Mouse (Mus musculus) lung, embryonic 15.5 days (tissue): Measurements from ENCODE around the gene Defb43. TPM values are rescaled to one million over a fixed set of nuclear protein-coding genes. Genes with fewer than 3 reads are reported as not detected.

Experiments
- ATAC-seq: fragments of 200-750 bp; cut with Nextera tagmentation; 2 replicates; pipeline ENCODE4 v1.8.0; 2017; ENCODE audit warnings: moderate number of reproducible peaks, borderline replicate concordance; ENCODE audit not compliant: low FRiP score, low TSS enrichment; ENCODE audit errors: extremely low read depth
- H3K27ac ChIP-seq: fragments of 300-500 bp; sonication (generic); 2 replicates; pipeline ENCODE4 v1.5.1; 2015; ENCODE audit warnings: moderate library complexity, mild to moderate bottlenecking, inconsistent platforms
- H3K27me3 ChIP-seq: fragments of 300-500 bp; sonication (generic); 2 replicates; pipeline ENCODE4 v1.6.1; 2015; ENCODE audit warnings: inconsistent platforms
- H3K36me3 ChIP-seq: fragments of 300-500 bp; sonication (generic); 2 replicates; pipeline ENCODE4 v1.6.1; 2015; ENCODE audit warnings: inconsistent platforms
- H3K4me1 ChIP-seq: fragments of 300-500 bp; sonication (generic); 2 replicates; pipeline ENCODE4 v1.6.1; 2015; ENCODE audit warnings: inconsistent platforms
- H3K4me2 ChIP-seq: fragments of 300-500 bp; sonication (generic); 2 replicates; pipeline ENCODE4 v1.6.1; 2015; ENCODE audit warnings: inconsistent platforms, mild to moderate bottlenecking, moderate library complexity
- H3K4me3 ChIP-seq: fragments of 300-500 bp; sonication (generic); 2 replicates; pipeline ENCODE4 v1.5.1; 2015; ENCODE audit warnings: mild to moderate bottlenecking, inconsistent platforms
- H3K9ac ChIP-seq: fragments of 300-500 bp; sonication (generic); 2 replicates; pipeline ENCODE4 v1.6.1; 2015; ENCODE audit warnings: inconsistent platforms
- H3K9me3 ChIP-seq: fragments of 300-500 bp; sonication (generic); 2 replicates; pipeline ENCODE4 v1.6.1; 2016; ENCODE audit warnings: inconsistent platforms
- WGBS: fragments of 180-500 bp; shearing (Covaris S2); methylation state at CpG from one replicate; pipeline ENCODE4 v1.1.7; 2015; 5-methylcytosine and 5-hydroxymethylcytosine counted together
- polyA plus RNA-seq: library from polyadenylated mRNA; unstranded; fragments of >200 nt; fragmentation: Nextera tagmentation; extraction: Ambion mirVana; gene quantifications from 2 replicates; pipeline ENCODE4 v1.2.1, GENCODE M21; 2015

Gene Defb43
- polyA plus RNA-seq = not detected in 2 replicates

DNA sequence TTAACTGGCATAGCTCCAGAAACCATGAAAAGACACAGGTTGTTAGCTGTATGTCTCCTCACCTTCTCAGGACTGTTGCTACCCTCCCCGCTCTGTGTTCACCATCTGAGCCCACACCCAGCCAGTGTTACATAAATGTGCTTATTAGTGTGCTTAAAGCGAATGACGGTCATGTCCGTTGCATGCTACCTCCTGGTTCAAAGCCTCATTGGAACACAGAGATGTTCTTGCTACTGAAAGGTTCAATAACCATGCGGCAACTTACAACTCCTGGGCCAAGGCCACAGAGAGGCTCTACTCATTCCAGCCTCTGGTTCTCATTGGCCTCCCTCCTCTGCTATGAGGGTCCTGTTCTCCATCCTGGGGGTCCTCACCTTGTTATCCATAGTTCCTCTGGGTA, at the start of gene Defb43:
TSS of gene Defb43 (plus strand) at position 301 of the 400 bp plus-strand sequence.
- H3K4me2 ChIP-seq = no peak within 1 kb of the TSS
- no peak within 1 kb of the TSS for H3K9ac ChIP-seq
- H3K36me3 ChIP-seq = no peaks in the 10 kb centered on the region
- WGBS = 86% methylated on average over 5 of the region's 5 CpGs
- H3K4me3 ChIP-seq = no peak within 1 kb of the TSS
- ATAC-seq = no peak
- no peaks in the 10 kb centered on the region for H3K27me3 ChIP-seq
- H3K27ac ChIP-seq = no peak within 1 kb of the TSS
- H3K4me1 ChIP-seq = no peaks in the 10 kb centered on the region
- H3K9me3 ChIP-seq = no peaks in the 10 kb centered on the region

DNA sequence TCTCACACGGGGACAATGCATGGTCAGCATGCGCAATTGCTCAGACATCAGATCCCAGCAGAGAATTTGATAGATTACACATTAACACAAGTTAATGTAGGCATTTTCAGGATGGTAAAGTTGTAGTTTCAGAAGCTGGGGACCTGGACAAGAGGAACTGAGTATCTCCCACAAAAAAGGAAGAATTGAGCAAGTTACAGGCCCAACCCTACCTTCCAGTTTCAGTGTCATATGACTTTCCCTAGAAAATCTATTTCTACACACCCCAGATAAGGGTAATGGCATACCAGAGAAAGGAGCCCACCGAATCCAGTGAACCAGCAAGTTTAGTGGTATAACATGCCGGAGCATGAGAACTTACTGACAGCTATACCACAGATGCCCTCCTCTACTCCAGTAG, 47.9 kb upstream of the Defb43 start:
- WGBS = 76% methylated on average over 4 of the region's 4 CpGs
- Histone ChIP-seq H3K4me3 (no peak overlapping the region), H3K9me3 (no peaks in the 10 kb centered on the region), H3K4me1 (0 out of 2 replicates have a peak, but pooled peaks cover 4% of the 10 kb centered on the region), H3K27me3 (no peaks in the 10 kb centered on the region), H3K36me3 (peaks cover 3% of the 10 kb centered on the region; the same call in 1 of the 2 replicates), H3K9ac (no peak overlapping the region), H3K4me2 (no peak overlapping the region), H3K27ac (no peak overlapping the region)
- ATAC-seq = no peak

DNA sequence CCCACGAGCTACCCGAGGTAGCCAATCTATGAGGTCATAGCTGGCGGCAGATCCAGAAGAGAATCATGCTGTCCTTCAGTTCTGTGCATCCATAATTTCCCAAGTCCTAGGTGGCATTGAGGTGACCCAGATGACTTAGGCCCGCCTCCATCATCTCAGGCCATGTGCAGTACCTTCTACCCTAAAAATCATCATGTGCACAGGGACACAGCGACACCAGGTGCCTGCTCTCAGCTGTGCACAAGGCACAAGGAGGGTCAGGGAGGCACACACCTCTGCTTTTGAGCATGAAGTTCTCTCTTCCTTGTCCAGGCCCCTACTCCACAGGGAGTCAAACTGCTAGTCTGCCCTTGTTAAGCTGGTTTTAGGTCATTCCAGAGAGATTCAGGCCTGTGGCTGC, 46.2 kb upstream of the Defb43 start:
- Histone ChIP-seq H3K27ac (no peak overlapping the region), H3K4me2 (peak overlapping the region; percentile 49; the same call in 1 of the 2 replicates), H3K4me3 (no peak overlapping the region), H3K36me3 (no peaks in the 10 kb centered on the region), H3K27me3 (no peaks in the 10 kb centered on the region), H3K9ac (no peak overlapping the region), H3K9me3 (no peaks in the 10 kb centered on the region), H3K4me1 (0 out of 2 replicates have a peak, but pooled peaks cover 4% of the 10 kb centered on the region)
- WGBS = 86% methylated on average over 5 of the region's 5 CpGs
- no peak for ATAC-seq

DNA sequence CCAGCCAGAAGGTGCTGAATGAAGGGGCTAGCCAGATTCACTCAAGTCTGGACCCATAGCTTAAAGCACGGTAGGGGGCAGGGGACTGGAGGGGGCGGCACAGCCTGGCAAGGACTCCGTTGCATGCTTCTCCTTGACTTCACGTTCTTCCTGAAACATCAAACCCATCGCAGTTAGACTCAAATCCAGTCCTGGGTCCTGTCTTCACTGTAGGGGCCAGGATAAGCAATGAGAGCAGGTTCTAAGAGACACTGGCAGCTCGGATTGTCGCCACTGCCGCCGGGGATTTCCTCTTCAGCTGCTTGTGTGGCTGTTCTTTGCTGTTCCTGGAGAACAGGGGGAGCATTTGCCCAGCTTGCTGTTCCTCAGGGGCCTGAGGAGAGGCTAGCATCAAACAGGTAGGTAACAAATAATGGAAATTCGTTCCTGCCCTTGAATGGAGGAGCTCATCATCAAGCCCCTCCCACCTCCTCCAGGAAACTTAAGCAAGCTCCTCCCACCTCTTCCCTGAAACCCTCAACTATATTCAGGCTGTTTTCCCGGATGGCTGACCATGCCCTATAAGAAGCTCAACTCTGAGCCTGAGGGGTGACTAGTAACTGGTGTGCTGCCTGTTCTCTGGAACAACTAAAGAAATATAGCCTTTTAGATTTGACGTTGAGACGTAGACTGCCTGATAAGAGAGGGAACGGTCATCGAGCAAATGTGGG, 45.6 kb upstream of the Defb43 start:
- Histone ChIP-seq H3K9me3 (no peaks in the 10 kb centered on the region), H3K27me3 (no peaks in the 10 kb centered on the region), H3K36me3 (no peaks in the 10 kb centered on the region), H3K9ac (no peak overlapping the region), H3K4me2 (peak overlapping the region; percentile 49), H3K4me3 (peak overlapping the region; percentile 26), H3K27ac (no peak overlapping the region), H3K4me1 (0 out of 2 replicates have a peak, but pooled peaks cover 4% of the 10 kb centered on the region)
- 18% methylated on average over 15 of the region's 15 CpGs for WGBS
- ATAC-seq = no peak

DNA sequence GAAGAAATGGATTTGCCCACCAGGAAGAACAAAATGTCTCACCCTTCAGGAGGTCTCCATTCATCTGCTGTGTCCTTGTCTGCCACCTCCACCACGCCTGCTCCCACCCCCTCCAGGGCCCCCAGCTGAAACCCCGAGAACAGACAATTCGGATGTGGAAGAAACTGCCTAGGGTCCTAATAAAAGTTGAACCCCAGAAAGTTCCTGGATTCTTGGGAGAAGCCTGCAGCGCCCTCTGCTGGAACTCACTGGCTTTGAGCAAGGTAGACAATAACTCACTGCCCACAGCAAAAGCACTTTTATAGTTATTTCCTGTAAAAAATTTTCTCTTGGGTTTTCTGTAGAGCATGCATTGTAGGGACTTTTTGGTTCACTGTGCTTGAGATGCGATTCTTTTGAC, 36.5 kb upstream of the Defb43 start:
- H3K9me3 ChIP-seq = no peaks in the 10 kb centered on the region
- H3K27me3 ChIP-seq = no peaks in the 10 kb centered on the region
- no peak overlapping the region for H3K4me3 ChIP-seq
- no peak overlapping the region for H3K4me2 ChIP-seq
- no peaks in the 10 kb centered on the region for H3K36me3 ChIP-seq
- H3K4me1 ChIP-seq = no peaks in the 10 kb centered on the region
- H3K9ac ChIP-seq = no peak overlapping the region
- WGBS = 12% methylated on average over 5 of the region's 5 CpGs
- no peak for ATAC-seq
- no peak overlapping the region for H3K27ac ChIP-seq

DNA sequence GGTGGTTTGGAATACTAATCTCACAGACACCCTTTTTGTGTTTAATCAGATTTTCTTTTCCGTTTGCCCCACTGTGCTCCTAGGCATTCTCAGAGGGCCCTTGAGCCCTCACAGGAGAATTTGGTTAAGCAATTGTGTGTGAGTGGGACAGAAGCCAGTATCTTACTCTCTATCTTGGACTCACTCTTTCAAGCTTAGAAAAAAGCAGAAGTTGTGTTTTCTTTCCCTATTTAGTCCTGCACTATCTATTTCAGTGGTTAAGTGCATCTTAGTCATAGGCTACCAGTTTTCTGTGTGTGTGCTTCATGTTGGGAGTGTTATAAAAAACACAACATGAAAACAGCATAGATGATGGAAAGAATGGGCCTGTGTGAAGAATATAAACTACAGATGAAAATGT, 31.8 kb upstream of the Defb43 start:
- Histone ChIP-seq H3K4me1 (no peaks in the 10 kb centered on the region), H3K36me3 (no peaks in the 10 kb centered on the region), H3K27me3 (no peaks in the 10 kb centered on the region), H3K4me2 (no peak overlapping the region), H3K27ac (no peak overlapping the region), H3K9me3 (no peaks in the 10 kb centered on the region), H3K4me3 (no peak overlapping the region), H3K9ac (no peak overlapping the region)
- ATAC-seq = no peak
- WGBS = 76% methylated on average over 1 of the region's 1 CpGs

DNA sequence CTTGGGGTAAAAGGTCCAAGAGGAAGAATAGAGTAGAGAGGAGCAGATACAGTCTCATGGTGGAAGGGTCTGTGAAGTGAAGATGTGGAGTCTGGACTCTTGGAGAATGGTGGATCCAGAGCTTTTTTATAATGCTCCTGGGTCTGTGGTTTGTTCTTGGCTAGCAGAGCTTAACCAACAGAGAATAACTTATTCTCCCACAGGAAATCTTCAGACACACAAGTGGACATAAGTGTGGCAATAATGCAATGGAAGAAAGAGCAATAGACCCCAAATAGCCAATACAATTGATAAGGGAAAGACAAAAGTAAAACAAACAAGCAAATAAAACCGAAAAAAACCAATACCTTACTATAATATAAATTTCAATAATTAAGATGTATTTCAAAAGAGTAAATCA, 27.2 kb upstream of the Defb43 start, which contains the start of gene Defb48:
TSS of gene Defb48 (minus strand) at position 101 of the 400 bp plus-strand sequence.
- no peak for ATAC-seq
- H3K27me3 ChIP-seq = no peaks in the 10 kb centered on the region
- no peak within 1 kb of the TSS for H3K4me3 ChIP-seq
- no peaks in the 10 kb centered on the region for H3K4me1 ChIP-seq
- no peaks in the 10 kb centered on the region for H3K9me3 ChIP-seq
- H3K36me3 ChIP-seq = no peaks in the 10 kb centered on the region
- H3K4me2 ChIP-seq = no peak within 1 kb of the TSS
- H3K9ac ChIP-seq = no peak within 1 kb of the TSS
- no peak within 1 kb of the TSS for H3K27ac ChIP-seq
- WGBS = 50% methylated on average over 1 of the region's 1 CpGs

DNA sequence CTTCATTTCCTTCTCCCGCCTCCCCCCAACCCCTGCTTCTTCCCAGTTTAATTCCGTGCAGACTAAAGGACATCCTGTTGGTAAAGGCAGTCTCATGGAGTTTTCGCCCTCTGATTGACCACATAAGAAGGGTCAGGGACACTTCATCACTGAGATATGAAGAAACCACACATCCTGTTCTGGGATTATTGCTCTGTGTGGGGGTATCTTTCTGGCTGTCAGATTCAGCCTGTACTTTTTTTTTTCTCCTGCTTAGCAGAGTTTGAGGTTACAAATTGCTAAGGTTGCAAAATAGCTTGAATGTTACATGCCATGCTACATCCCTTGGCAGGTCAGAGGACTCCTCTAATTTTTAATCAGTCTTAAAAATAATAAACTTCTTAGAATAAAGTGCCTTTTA, 20.3 kb upstream of the Defb43 start:
- H3K4me1 ChIP-seq = no peaks in the 10 kb centered on the region
- no peaks in the 10 kb centered on the region for H3K27me3 ChIP-seq
- no peak overlapping the region for H3K27ac ChIP-seq
- ATAC-seq = no peak
- H3K4me2 ChIP-seq = no peak overlapping the region
- no peaks in the 10 kb centered on the region for H3K36me3 ChIP-seq
- no peak overlapping the region for H3K9ac ChIP-seq
- no peaks in the 10 kb centered on the region for H3K9me3 ChIP-seq
- 39% methylated on average over 3 of the region's 3 CpGs for WGBS
- H3K4me3 ChIP-seq = no peak overlapping the region

DNA sequence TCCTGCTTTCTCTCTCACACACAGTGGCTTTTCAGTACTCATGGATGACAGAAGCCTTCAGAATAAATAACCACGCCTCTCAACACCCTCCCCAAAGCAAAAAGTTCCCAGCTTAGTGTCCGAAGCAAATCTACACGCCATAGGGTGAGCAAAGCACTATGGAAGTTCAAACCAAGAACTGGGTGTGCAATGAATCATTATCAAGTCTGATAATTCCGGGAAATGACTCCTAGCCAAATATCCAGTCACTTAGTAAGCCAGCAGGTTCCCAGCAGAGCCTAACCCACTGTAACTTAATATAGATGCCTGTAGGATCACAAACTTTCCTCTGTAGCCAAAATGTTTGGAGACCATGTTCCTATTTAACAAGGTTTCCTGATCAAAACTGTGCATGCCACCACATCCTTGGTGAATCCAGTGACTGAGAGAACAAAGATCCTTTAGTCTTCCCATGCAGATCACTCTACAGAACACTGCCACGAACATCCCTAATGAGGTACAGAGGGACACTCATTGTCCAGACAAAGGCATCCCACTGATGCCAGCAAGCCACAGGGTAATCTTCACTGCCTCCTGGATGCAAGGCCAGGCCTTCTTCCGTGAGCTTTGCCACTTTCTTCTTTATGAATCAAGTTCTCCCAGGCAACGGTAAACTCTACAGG, 19.6 kb upstream of the Defb43 start:
- no peaks in the 10 kb centered on the region for H3K27me3 ChIP-seq
- H3K4me3 ChIP-seq = no peak overlapping the region
- H3K36me3 ChIP-seq = no peaks in the 10 kb centered on the region
- ATAC-seq = no peak
- no peaks in the 10 kb centered on the region for H3K9me3 ChIP-seq
- no peak overlapping the region for H3K9ac ChIP-seq
- H3K27ac ChIP-seq = no peak overlapping the region
- no peak overlapping the region for H3K4me2 ChIP-seq
- no peaks in the 10 kb centered on the region for H3K4me1 ChIP-seq
- 63% methylated on average over 7 of the region's 7 CpGs for WGBS

DNA sequence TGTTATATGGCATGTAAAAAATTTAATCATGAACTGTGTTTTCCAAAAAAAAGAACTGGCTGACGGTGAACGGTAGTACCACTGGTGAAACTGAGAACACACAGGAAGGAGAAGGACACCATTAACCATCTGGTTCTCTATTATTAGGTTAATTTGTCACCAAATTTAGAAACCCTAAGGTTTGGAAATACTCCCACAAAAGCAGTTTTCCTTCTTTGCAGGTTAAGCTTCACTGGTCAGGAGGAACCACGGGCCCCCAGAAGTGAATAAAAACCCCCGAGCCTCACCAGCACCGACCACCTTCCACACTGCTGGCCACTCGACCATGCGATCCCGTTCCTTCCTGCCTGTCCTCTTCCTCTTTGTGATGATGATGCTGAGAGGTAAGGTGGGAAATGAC, 13.8 kb upstream of the Defb43 start, which contains the start of gene Defb47:
TSS of gene Defb47 (plus strand) at position 301 of the 400 bp plus-strand sequence.
- WGBS = 82% methylated on average over 8 of the region's 8 CpGs
- ATAC-seq = no peak

DNA sequence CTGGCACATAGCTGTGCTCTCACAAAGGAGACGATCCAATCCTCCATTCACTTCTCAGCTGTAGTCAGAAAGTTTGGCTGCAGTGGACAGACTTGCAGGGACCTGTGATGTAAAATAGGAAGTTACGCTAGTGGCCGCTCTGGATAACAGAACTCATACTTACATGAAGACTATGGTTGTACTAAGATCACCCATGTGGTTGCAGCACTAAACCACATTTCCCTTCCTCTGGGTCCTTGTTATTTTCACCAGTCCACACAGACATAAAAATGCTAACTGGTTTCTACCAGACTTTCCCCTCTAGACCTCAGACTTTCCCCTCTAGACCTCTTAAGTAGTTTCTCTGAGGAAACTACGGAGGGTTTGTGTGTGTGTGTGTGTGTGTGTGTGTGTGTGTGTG, 12.6 kb upstream of the Defb43 start:
- WGBS = 86% methylated on average over 4 of the region's 4 CpGs
- Histone ChIP-seq H3K9ac (no peak overlapping the region), H3K4me2 (no peak overlapping the region), H3K4me1 (no peaks in the 10 kb centered on the region), H3K4me3 (no peak overlapping the region), H3K27ac (no peak overlapping the region), H3K36me3 (no peaks in the 10 kb centered on the region), H3K27me3 (no peaks in the 10 kb centered on the region), H3K9me3 (no peaks in the 10 kb centered on the region)
- no peak for ATAC-seq

More for the DNA sequence above, 13.8 kb upstream of the Defb43 start, which contains the start of gene Defb47:
- H3K9ac ChIP-seq = no peak within 1 kb of the TSS
- no peak within 1 kb of the TSS for H3K4me2 ChIP-seq
- no peak within 1 kb of the TSS for H3K27ac ChIP-seq
- no peak within 1 kb of the TSS for H3K4me3 ChIP-seq
- H3K4me1 ChIP-seq = no peaks in the 10 kb centered on the region
- H3K9me3 ChIP-seq = no peaks in the 10 kb centered on the region
- no peaks in the 10 kb centered on the region for H3K36me3 ChIP-seq
- H3K27me3 ChIP-seq = no peaks in the 10 kb centered on the region

DNA sequence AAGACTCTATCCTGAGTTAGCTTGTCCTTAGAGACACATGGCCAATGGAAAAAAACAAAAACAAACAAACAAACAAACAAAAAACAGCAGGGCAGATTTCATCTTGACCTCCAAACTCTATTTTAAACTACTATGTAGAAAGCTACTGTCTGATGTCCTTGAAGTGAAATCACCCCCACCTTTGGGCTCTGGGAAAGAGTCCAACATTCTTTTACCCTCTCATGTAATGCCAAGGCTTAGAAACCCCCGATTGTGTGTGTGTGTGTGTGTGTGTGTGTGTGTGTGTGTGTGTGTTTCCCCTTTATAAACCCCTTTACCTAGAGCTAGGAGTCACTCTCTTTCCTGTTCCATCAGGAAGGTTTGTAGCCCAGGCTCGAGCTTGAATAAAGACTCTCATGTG, 9.0 kb upstream of the Defb43 start:
- H3K4me1 ChIP-seq = no peaks in the 10 kb centered on the region
- no peak for ATAC-seq
- no peak overlapping the region for H3K4me2 ChIP-seq
- WGBS = 39% methylated on average over 2 of the region's 2 CpGs
- H3K27ac ChIP-seq = no peak overlapping the region
- H3K27me3 ChIP-seq = no peaks in the 10 kb centered on the region
- H3K4me3 ChIP-seq = no peak overlapping the region
- no peaks in the 10 kb centered on the region for H3K9me3 ChIP-seq
- H3K9ac ChIP-seq = no peak overlapping the region
- H3K36me3 ChIP-seq = no peaks in the 10 kb centered on the region
